8 mouse cellular contexts compared by ENCODE assay signal in genomic region chr9:101250981-101251643, GRCm38 (mm10). TPM values are rescaled to one million over a fixed set of nuclear protein-coding genes. Genes with fewer than 3 reads are reported as not detected.
DNase-seq lines count a peak whose midpoint lies in the region; ATAC-seq and TF ChIP-seq lines count a peak whose summit lies in the region.

No protein-coding gene starts in this region.

- H3K36me3 ChIP-seq in forebrain, embryonic 11.5 days (ENCODE audit: control insufficient read depth, insufficient read depth, low read length): no peaks in the 10 kb centered on the region
- no peaks in the 10 kb centered on the region for H3K36me3 ChIP-seq in limb, embryonic 10.5 days
- no peaks in the 10 kb centered on the region for H3K36me3 ChIP-seq in midbrain, embryonic 10.5 days
- H3K36me3 ChIP-seq in stomach, embryonic 15.5 days: no peaks in the 10 kb centered on the region

- WGBS in bone marrow, adult 2 months: under 1% methylated on average over 54 of the region's 61 CpGs
- WGBS in forebrain, embryonic 11.5 days: 1% methylated on average over 56 of the region's 61 CpGs
- under 1% methylated on average over 61 of the region's 61 CpGs for WGBS in limb, embryonic 10.5 days
- WGBS in midbrain, embryonic 10.5 days: under 1% methylated on average over 59 of the region's 61 CpGs
- under 1% methylated on average over 51 of the region's 61 CpGs for WGBS in stomach, embryonic 15.5 days

- no peaks in the 10 kb centered on the region; the same call in 1 of the 2 replicates for H3K4me1 ChIP-seq in bone marrow, adult 2 months (ENCODE audit: control insufficient read depth, insufficient read depth, low read length)
- no peaks in the 10 kb centered on the region; the same call in 1 of the 2 replicates for H3K4me1 ChIP-seq in forebrain, embryonic 11.5 days (replicated peaks; ENCODE audit: control insufficient read depth, insufficient read depth, low read length)
- peaks cover 13% of the 10 kb centered on the region for H3K4me1 ChIP-seq in limb, embryonic 10.5 days
- H3K4me1 ChIP-seq in midbrain, embryonic 10.5 days: peaks cover 35% of the 10 kb centered on the region
- H3K4me1 ChIP-seq in stomach, embryonic 15.5 days: 0 out of 2 replicates have a peak, but pooled peaks cover 8% of the 10 kb centered on the region

- peak overlapping the region; percentile 84 for H3K4me3 ChIP-seq in bone marrow, adult 2 months (replicated peaks; ENCODE audit: control insufficient read depth, low read depth, low read length)
- H3K4me3 ChIP-seq in forebrain, embryonic 11.5 days (ENCODE audit: low read depth, low read length): peak overlapping the region; percentile 75
- H3K4me3 ChIP-seq in limb, embryonic 10.5 days: peak overlapping the region; percentile 76
- H3K4me3 ChIP-seq in midbrain, embryonic 10.5 days: peak overlapping the region; percentile 85
- H3K4me3 ChIP-seq in stomach, embryonic 15.5 days (replicated peaks): peak overlapping the region; percentile 84

- H3K27me3 ChIP-seq in forebrain, embryonic 11.5 days (ENCODE audit: control insufficient read depth, insufficient read depth, low read length): no peaks in the 10 kb centered on the region
- H3K27me3 ChIP-seq in limb, embryonic 10.5 days (ENCODE audit: low read depth, poor library complexity, severe bottlenecking): no peaks in the 10 kb centered on the region
- no peaks in the 10 kb centered on the region for H3K27me3 ChIP-seq in midbrain, embryonic 10.5 days (ENCODE audit: low read depth, poor library complexity, severe bottlenecking)
- H3K27me3 ChIP-seq in stomach, embryonic 15.5 days (replicated peaks): no peaks in the 10 kb centered on the region

- no peak for TF ChIP-seq CTCF in bone marrow, adult 2 months (IDR thresholded peaks at IDR 0.05; ENCODE audit: control insufficient read depth, insufficient read depth, low read length)

- intact Hi-C loops in heart, postnatal 10 days (cut with DNase I): loop anchor here (2.0 to 5.0 kb wide), 2 partner anchors 54 to 69 kb away; no protein-coding TSS in a partner anchor

- peak; percentile 32; the same call in 1 of the 2 replicates for TF ChIP-seq POLR2A in bone marrow, adult 2 months (IDR thresholded peaks at IDR 0.05; ENCODE audit: borderline replicate concordance, control insufficient read depth, low read depth, low read length)

- H3K4me2 ChIP-seq in forebrain, embryonic 11.5 days (ENCODE audit: low read depth, low read length, severe bottlenecking): peak overlapping the region; percentile 74
- peak overlapping the region; percentile 62 for H3K4me2 ChIP-seq in stomach, embryonic 15.5 days

- DNase-seq in retina, embryonic 14.5 days (ENCODE audit: low spot score): peak; percentile 67
- DNase-seq in retina, postnatal 1 day: no peak
- DNase-seq in forebrain, embryonic 11.5 days (ENCODE audit: low spot score): peak; percentile 85
- DNase-seq in heart, postnatal 10 days: peak; percentile 87 to 89
- peak; percentile 89 for DNase-seq in limb, embryonic 10.5 days (ENCODE audit: low spot score)
- peak; percentile 89 for DNase-seq in midbrain, embryonic 10.5 days (ENCODE audit: low spot score)

- peak overlapping the region; percentile 69; the same call in 1 of the 2 replicates for H3K27ac ChIP-seq in bone marrow, adult 2 months (ENCODE audit: control insufficient read depth, insufficient read depth, low read depth, low read length, poor library complexity)
- H3K27ac ChIP-seq in forebrain, embryonic 11.5 days (ENCODE audit: low read depth, low read length): peak overlapping the region; percentile 90
- H3K27ac ChIP-seq in limb, embryonic 10.5 days: peak overlapping the region; percentile 96
- peak overlapping the region; percentile 95 for H3K27ac ChIP-seq in midbrain, embryonic 10.5 days (replicated peaks)
- H3K27ac ChIP-seq in stomach, embryonic 15.5 days: peak overlapping the region; percentile 99

- peak; percentile 97 for ATAC-seq in forebrain, embryonic 11.5 days (replicated peaks; ENCODE audit: low FRiP score)
- peak; percentile 94 for ATAC-seq in stomach, embryonic 15.5 days (ENCODE audit: insufficient read depth, low FRiP score, low read depth)

- peak overlapping the region; percentile 80 for H3K9ac ChIP-seq in forebrain, embryonic 11.5 days (ENCODE audit: low read length)
- peak overlapping the region; percentile 89 for H3K9ac ChIP-seq in stomach, embryonic 15.5 days

- no peaks in the 10 kb centered on the region for H3K9me3 ChIP-seq in forebrain, embryonic 11.5 days (ENCODE audit: control insufficient read depth, low read length)
- H3K9me3 ChIP-seq in limb, embryonic 10.5 days (replicated peaks): no peaks in the 10 kb centered on the region
- no peaks in the 10 kb centered on the region for H3K9me3 ChIP-seq in midbrain, embryonic 10.5 days (replicated peaks)
- H3K9me3 ChIP-seq in stomach, embryonic 15.5 days: no peaks in the 10 kb centered on the region

RNA-seq across cellular contexts. Expression of gene Ppp2r3a, which starts 0.5 kb away (rescaled TPM):
- polyA plus RNA-seq in bone marrow, adult 2 months (2011; ENCODE audit: insufficient read depth, insufficient read length, low replicate concordance, missing spikeins): 0.95 and 1.9 TPM in 2 replicates
- polyA plus RNA-seq in forebrain, embryonic 11.5 days (2014; fragmentation: Nextera tagmentation; extraction: Ambion mirVana): 13.2 and 15.5 TPM in 2 replicates
- 100 to 1,000 TPM; 211 to 252 TPM for total RNA-seq in heart, postnatal 10 days (2021)
- 7.1 and 10.3 TPM in 2 replicates for polyA plus RNA-seq in limb, embryonic 10.5 days (2016; fragmentation: Nextera tagmentation; extraction: Ambion mirVana)
- polyA plus RNA-seq in midbrain, embryonic 10.5 days (2016; fragmentation: Nextera tagmentation; extraction: Ambion mirVana): 8.0 and 9.1 TPM in 2 replicates
- 11.5 and 12.5 TPM in 2 replicates for polyA plus RNA-seq in stomach, embryonic 15.5 days (2015; fragmentation: Nextera tagmentation; extraction: Ambion mirVana)
